Mouse (Mus musculus) T-helper 17 cell (primary cell): ENCODE measurements around the gene Fgf7.

Experiments
- in situ Hi-C, 2 experiments: fragments of 300-600 bp; cut with MboI, MseI; formaldehyde crosslinking; loops; 1 replicate in 1 of 2; 2 replicates in 1 of 2; pipeline ENCODE4 v1.15.1; 2025; ENCODE audit warnings: high pct_unique_total_duplicates in 2 of 2

Gene Fgf7

GRCm38 (mm10) chr2:126034379-126035005, at the start of gene Fgf7:
Gene Fgf7 (plus strand): TSS chr2:126034658.
- in situ Hi-C loops = loop anchor here in 1 of 2 experiments (5.0 kb wide), 1 partner anchor 137 kb away; no protein-coding TSS in a partner anchor

DNA sequence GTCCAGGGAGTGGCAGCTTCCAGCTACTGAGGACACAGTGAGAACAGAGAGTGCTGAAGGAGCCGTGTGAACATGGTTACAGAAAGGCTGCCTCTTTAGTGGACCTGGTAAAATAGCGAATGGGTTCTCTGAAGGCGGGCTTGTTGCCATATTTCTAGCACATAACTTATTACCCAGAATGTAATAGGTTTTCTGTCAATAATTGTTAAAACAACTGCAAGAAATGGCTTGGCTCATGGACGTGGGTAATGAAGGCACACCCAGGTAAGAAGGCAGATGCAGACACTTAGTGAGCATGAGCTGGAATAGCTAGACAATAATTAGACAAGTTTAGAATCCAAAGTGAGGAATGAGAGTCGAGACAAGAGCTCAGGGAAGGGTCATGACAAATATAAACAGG, 32.2 kb upstream of the Fgf7 start:
- in situ Hi-C loops = no loop called here

DNA sequence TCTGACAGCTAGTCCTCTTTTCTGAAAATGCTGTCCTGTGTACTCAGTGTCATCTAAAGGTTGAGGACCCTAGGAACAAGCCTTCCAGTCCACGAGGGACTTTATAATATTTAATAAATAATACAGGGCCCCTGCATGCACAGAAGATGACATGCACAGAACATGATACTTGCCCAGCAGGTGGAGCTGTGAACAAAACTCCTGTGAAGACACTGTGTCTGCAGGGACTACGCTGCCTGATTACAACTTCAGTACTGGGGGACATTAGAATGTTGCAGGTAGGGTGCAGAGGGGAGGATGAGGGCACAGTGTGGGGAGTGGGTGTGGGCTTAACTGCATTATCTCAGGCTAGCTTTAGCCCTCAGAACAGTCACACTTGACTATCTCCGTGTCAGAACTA, 28.4 kb upstream of the Fgf7 start:
- in situ Hi-C loops = no loop called here

GRCm38 (mm10) chr2:126006742-126007141, 27.7 kb upstream of the Fgf7 start:
- in situ Hi-C loops = no loop called here

DNA sequence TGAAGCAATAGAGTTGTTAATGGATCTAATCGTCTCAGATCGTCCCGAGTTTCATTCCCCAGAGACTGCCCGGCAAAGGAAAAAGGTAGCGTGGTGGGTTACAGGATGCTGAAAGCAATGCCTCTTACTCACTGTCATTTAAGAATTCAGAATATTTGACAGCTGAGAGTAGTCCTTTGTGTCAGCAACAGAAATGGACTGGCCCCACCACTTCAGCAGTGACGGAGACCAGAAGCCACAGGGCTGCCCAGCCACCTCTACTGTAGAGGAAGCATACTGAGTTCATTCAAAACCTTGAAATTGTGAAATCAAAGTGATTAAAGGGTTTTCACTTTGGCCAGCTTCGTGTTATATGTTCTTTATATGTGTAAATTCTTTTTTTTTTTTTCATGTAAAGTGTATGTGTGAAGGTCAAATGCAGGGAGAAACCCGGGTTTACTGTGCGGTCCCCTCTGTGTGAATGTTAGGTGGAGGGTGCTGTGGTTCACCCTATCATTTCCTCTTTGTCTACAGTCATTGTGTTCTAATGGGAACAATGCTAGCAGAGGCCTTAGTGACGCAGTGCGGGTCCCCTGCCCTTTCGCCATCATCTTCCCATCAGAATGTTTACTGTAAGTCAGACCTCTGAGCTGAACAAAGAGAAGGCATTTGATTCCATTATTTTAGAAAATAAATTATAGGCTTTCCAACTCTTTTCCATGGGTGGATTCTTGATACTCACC, 19.3 kb upstream of the Fgf7 start:
- in situ Hi-C loops = no loop called here

DNA sequence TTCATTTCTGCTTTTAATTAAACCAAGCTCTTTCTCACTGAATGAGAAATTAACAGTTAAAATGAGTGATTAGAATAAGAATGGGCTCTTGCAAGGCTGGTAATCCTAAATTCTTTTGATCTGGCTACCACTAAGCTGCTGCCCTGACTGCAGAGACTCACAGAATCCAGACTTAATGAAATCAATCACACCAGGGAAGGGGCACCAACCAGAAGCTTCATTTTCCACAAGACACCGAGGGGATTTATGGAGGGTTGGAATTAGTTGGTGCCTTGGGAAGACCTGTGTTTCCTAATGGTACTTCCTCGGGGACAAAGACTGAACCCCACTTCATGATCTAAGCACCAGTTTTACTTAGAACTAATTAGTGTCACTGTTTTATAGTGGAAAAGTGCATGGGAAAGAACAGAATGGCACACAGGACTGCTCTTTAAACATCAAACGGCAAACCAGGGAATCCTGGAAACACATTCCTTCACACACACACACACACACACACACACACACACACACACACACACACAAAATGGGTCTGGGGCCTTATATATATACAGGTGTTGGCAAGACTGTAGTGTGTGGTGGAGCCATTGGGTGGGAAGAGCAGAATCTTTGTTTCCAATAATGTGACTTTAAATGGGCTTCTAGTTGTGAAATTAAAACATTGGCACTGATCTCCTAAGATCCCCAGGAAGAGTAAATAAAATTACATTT, 18.5 kb upstream of the Fgf7 start:
- in situ Hi-C loops = no loop called here

- in situ Hi-C loops = loop anchor here in 1 of 2 experiments (5.0 kb wide), 1 partner anchor 134 kb away; no protein-coding TSS in a partner anchor
Observed at GRCm38 (mm10) chr2:126031186-126031900, 3.1 kb upstream of the Fgf7 start.

DNA sequence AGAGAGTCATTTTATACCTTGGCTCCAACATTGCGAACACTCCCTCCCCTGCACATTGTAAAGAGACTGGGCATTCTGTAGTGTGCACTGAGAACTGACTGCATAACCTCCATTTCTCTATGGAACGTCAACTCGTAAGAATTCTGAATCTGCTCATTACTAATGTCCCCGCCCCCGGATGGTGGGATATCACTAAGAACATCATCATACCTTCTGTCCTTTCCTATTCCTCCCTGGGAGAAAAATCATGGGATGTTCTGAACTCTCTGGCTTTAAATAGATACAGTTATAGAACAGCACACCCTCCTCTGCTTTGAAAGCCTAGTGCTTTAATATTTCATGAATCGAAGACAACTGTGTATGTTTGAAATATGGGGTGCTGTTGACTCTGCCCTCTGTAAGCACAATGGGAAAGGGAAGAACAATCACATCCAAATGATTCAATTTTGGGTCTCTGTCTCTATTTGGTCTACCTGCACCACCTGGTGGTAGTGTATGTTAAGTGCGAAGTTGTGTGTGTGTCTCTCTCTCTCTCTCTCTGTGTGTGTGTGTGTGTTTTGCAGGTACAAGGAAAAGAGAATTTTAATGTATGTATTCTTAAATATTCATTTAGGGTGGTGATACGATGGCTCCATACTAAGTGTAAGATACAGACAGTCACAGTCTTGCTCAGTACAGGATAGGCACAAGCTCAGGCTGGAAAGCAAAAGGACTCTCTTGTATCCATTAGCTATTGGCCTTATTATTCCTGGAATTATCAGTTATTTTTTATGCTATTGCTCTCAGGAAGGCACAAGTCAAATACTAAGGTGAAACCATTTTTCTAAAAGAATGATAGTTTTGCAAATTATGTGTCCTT, 1.1 kb upstream of the Fgf7 start:
- in situ Hi-C loops = loop anchor here in 1 of 2 experiments (5.0 kb wide), 1 partner anchor 136 kb away; no protein-coding TSS in a partner anchor

- in situ Hi-C loops = no loop called here
Observed at GRCm38 (mm10) chr2:126035013-126035770, 734 bp downstream of the Fgf7 start.

- in situ Hi-C loops = no loop called here
Observed at GRCm38 (mm10) chr2:126036121-126036520, 1.7 kb downstream of the Fgf7 start.

- in situ Hi-C loops = no loop called here
Observed at GRCm38 (mm10) chr2:126038221-126039000, 4.0 kb downstream of the Fgf7 start.

DNA sequence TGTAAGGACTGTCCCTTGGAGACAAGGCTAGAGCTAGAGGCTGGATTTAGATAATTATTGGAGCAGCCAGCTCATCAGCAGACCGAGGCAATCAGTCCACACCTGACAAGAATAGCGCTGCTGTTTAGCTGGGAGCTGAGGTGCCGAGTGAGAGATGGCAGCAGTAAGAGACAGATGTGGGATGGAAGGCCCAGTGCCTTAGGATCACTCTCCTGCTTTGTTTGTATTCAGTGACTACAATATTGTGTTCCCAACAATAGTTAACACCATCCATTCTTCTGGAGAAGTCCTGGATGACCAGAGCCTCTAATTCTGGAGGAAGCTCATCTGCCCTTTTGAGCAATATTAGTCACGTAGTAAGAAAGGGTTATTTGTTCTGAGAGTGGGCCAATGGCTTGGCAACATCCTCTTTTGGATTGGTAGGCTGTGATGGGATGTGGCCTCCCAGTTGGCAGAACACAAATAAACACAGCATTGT, 5.0 kb downstream of the Fgf7 start:
- in situ Hi-C loops = no loop called here

- in situ Hi-C loops = no loop called here
Observed at GRCm38 (mm10) chr2:126040651-126041050, 6.2 kb downstream of the Fgf7 start.

DNA sequence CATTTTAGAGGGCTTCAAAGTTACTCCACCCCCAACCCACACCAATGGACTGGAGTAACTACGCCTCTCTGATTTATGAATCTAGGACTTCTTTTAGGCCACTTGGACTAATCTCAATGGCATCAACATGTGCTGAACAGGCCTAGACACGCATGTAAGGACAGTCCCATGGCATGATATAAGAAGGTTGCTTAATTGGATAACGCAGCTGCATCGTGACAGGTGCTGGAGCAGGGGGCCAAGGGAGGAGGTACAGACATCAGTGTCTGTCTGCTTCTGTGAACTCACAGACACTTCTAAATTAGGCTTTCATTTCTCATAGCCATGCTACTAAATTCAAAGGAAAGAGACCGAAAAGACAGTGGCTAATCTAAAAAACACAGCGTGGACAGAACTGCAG, 6.8 kb downstream of the Fgf7 start:
- in situ Hi-C loops = no loop called here

- in situ Hi-C loops = no loop called here
Observed at GRCm38 (mm10) chr2:126042674-126043073, 8.2 kb downstream of the Fgf7 start.

DNA sequence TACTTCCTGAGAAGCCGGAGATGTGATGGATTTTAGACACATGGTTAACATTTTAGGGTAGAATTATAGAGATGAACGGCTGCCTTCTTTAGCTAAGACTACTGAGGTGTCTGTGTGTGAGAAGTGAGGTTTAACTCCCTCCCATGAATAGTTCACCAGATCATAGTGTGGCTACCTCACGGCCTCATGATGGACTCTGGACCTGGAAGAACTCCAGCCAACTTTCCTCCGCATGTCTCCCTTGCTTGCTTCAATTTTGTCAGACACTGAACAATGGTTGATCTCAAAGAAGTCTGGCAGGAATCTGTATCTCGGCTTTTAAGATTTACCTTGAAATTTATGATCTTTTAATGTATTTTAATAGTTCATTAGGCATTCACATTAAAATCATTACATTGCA, 11.2 kb downstream of the Fgf7 start:
- in situ Hi-C loops = no loop called here

DNA sequence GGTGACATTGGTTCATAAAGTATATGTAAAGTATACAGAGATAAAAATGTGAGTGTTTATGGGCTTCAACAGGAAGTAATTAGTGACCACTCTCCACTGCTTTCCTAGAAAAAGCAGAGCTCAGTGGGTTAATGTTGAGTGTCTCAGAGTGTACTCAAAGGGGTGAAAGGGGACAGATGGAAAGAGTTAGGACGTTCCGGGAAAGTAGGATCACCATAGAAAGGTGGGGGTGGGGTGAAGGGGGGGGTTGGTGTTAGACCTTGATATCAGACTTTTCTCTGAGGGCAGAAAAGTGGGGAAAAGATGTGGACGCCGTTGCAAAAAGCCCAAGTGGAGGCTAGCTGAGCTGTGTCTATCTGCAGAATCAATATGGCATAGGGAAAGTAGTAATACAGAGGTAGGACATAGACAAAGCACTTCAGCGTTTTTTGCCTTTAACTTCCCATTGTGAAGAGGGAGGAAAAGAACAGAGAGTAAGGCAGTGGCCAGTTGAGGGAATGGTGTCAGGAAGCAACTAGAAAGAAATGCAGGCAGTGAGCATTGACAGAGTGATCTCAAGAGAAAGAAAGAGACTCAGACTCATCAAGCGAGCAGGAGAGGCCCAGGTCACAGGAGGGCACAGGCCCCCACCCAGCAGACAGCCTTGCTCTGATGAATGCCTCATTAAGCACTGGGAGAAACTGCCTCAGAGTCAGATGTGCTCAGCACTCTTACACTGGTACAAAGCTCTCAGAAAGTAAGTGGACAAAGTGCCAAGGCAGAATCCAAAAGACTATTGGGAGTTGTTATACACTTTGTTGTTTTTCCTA, 18.5 kb downstream of the Fgf7 start:
- in situ Hi-C loops = no loop called here

- in situ Hi-C loops = no loop called here
Observed at GRCm38 (mm10) chr2:126053657-126054056, 19.2 kb downstream of the Fgf7 start.
